In genomic region chr8:105607684-105608083, GRCm38 (mm10) we compare ENCODE assay signal across 8 mouse cellular contexts. TPM values are rescaled to one million over a fixed set of nuclear protein-coding genes. Genes with fewer than 3 reads are reported as not detected.
A peak's percentile ranks its signal among the peaks of the same experiment; 100 is the strongest.
DNase-seq lines count a peak whose midpoint lies in the region; ATAC-seq and TF ChIP-seq lines count a peak whose summit lies in the region.

No protein-coding gene starts in this region.

- H3K4me2 ChIP-seq in hindbrain, embryonic 12.5 days (replicated peaks), result no peak overlapping the region
- H3K4me2 ChIP-seq in kidney, postnatal 0 days (ENCODE audit: low read length), result peak overlapping the region; percentile 82; the same call in 1 of the 2 replicates

- peaks cover 38% of the 10 kb centered on the region for H3K4me1 ChIP-seq in hindbrain, embryonic 10.5 days (replicated peaks)
- peaks cover 26% of the 10 kb centered on the region for H3K4me1 ChIP-seq in hindbrain, embryonic 12.5 days
- peaks cover 82% of the 10 kb centered on the region for H3K4me1 ChIP-seq in G1E (ENCODE audit: insufficient read depth, low read depth, low read length)
- peaks cover 11% of the 10 kb centered on the region; the same call in 1 of the 2 replicates for H3K4me1 ChIP-seq in kidney, postnatal 0 days (replicated peaks; ENCODE audit: insufficient read depth, low read length)

- DNase-seq in hindbrain, embryonic 10.5 days (ENCODE audit: low spot score), result peak; percentile 35
- no peak for DNase-seq in G1E (ENCODE audit: low spot score)
- DNase-seq in embryo, embryonic 11 days, result peak; percentile 72
- no peak for DNase-seq in kidney, postnatal 0 days (ENCODE audit: low spot score)
- peak; percentile 69 for DNase-seq in mesoderm, embryonic 11.5 days (ENCODE audit: low read depth, low spot score)
- DNase-seq in Muller cell, postnatal 12 days (ENCODE audit: inconsistent ontology term), result no peak
- DNase-seq in layer of hippocampus, adult 9-10 months (ENCODE audit: low spot score), result no peak

- peaks cover 29% of the 10 kb centered on the region for H3K27me3 ChIP-seq in hindbrain, embryonic 10.5 days (ENCODE audit: insufficient read depth, poor library complexity, severe bottlenecking)
- peaks cover 24% of the 10 kb centered on the region for H3K27me3 ChIP-seq in hindbrain, embryonic 12.5 days
- no peaks in the 10 kb centered on the region for H3K27me3 ChIP-seq in G1E (ENCODE audit: insufficient read depth, low read length)
- no peaks in the 10 kb centered on the region for H3K27me3 ChIP-seq in kidney, postnatal 0 days (ENCODE audit: insufficient read depth, low read length)

- no peak for TF ChIP-seq CTCF in G1E (IDR thresholded peaks at IDR 0.05; ENCODE audit: low read depth, low read length)
- TF ChIP-seq CTCF in kidney, postnatal 0 days (IDR thresholded peaks at IDR 0.05; ENCODE audit: low read depth), result peak; percentile 66

- H3K9ac ChIP-seq in hindbrain, embryonic 12.5 days, result no peak overlapping the region
- H3K9ac ChIP-seq in kidney, postnatal 0 days (ENCODE audit: low read depth, low read length), result no peak overlapping the region

- H3K4me3 ChIP-seq in hindbrain, embryonic 10.5 days, result no peak overlapping the region
- no peak overlapping the region for H3K4me3 ChIP-seq in hindbrain, embryonic 12.5 days
- H3K4me3 ChIP-seq in G1E (ENCODE audit: low read depth, low read length), result peak overlapping the region; percentile 97; the same call in 1 of the 2 replicates
- no peak overlapping the region for H3K4me3 ChIP-seq in kidney, postnatal 0 days (replicated peaks; ENCODE audit: low read depth, low read length)

- 28% methylated on average over 4 of the region's 4 CpGs for WGBS in hindbrain, embryonic 10.5 days
- WGBS in hindbrain, embryonic 12.5 days, result 26% methylated on average over 4 of the region's 4 CpGs
- 33% methylated on average over 4 of the region's 4 CpGs for WGBS in kidney, postnatal 0 days

- no peaks in the 10 kb centered on the region for H3K9me3 ChIP-seq in hindbrain, embryonic 10.5 days
- H3K9me3 ChIP-seq in hindbrain, embryonic 12.5 days (replicated peaks), result no peaks in the 10 kb centered on the region
- no peaks in the 10 kb centered on the region for H3K9me3 ChIP-seq in G1E (replicated peaks)
- no peaks in the 10 kb centered on the region for H3K9me3 ChIP-seq in kidney, postnatal 0 days (replicated peaks; ENCODE audit: low read length)

- H3K27ac ChIP-seq in hindbrain, embryonic 10.5 days, result no peak overlapping the region
- no peak overlapping the region for H3K27ac ChIP-seq in hindbrain, embryonic 12.5 days
- peak overlapping the region; percentile 96 for H3K27ac ChIP-seq in kidney, postnatal 0 days

- no peak for ATAC-seq in hindbrain, embryonic 12.5 days (ENCODE audit: low FRiP score)
- no peak for ATAC-seq in G1E (ENCODE audit: extremely low read depth, insufficient number of reproducible peaks, low FRiP score, poor library complexity, severe bottlenecking)
- ATAC-seq in kidney, postnatal 0 days (replicated peaks; ENCODE audit: low FRiP score, low read depth), result no peak

- H3K36me3 ChIP-seq in hindbrain, embryonic 10.5 days, result peaks cover 7% of the 10 kb centered on the region; the same call in 1 of the 2 replicates
- no peaks in the 10 kb centered on the region for H3K36me3 ChIP-seq in hindbrain, embryonic 12.5 days
- peaks cover 53% of the 10 kb centered on the region for H3K36me3 ChIP-seq in G1E (replicated peaks)
- no peaks in the 10 kb centered on the region for H3K36me3 ChIP-seq in kidney, postnatal 0 days (ENCODE audit: insufficient read depth, low read length)

RNA-seq across cellular contexts. Expression of gene Ripor1, which starts 2.6 kb away (rescaled TPM):
- polyA plus RNA-seq in hindbrain, embryonic 10.5 days (2016; fragmentation: Nextera tagmentation; extraction: Ambion mirVana), result 17.7 and 23.7 TPM in 2 replicates
- 21.7 and 22.6 TPM in 2 replicates for polyA plus RNA-seq in hindbrain, embryonic 12.5 days (2016; fragmentation: Nextera tagmentation; extraction: Ambion mirVana)
- total RNA-seq in G1E (2014; fragmentation: Nextera tagmentation) (179 and 221 TPM in 2 replicates), G1E (2017) (8.0 and 11.0 TPM in 2 replicates)
- polyA plus RNA-seq in G1E (2012), result 141 and 150 TPM in 2 replicates
- polyA plus RNA-seq in kidney, postnatal 0 days (2015; fragmentation: Nextera tagmentation; extraction: Ambion mirVana), result 40.9 and 44.4 TPM in 2 replicates

RNA-seq across cellular contexts. Expression of gene Ctcf, which starts 28.7 kb away (rescaled TPM):
- 102 and 138 TPM in 2 replicates for polyA plus RNA-seq in hindbrain, embryonic 10.5 days (2016; fragmentation: Nextera tagmentation; extraction: Ambion mirVana)
- 132 and 139 TPM in 2 replicates for polyA plus RNA-seq in hindbrain, embryonic 12.5 days (2016; fragmentation: Nextera tagmentation; extraction: Ambion mirVana)
- total RNA-seq in G1E (2014; fragmentation: Nextera tagmentation) (97.8 and 133 TPM in 2 replicates), G1E (2017) (62.3 and 78.9 TPM in 2 replicates)
- polyA plus RNA-seq in G1E (2012), result 155 and 190 TPM in 2 replicates
- 85.5 and 89.4 TPM in 2 replicates for polyA plus RNA-seq in kidney, postnatal 0 days (2015; fragmentation: Nextera tagmentation; extraction: Ambion mirVana)

RNA-seq across cellular contexts. Expression of gene Agrp, which starts 29.5 kb away (rescaled TPM):
- polyA plus RNA-seq in hindbrain, embryonic 10.5 days (2016; fragmentation: Nextera tagmentation; extraction: Ambion mirVana), result 0.61 and 0.73 TPM in 2 replicates
- polyA plus RNA-seq in hindbrain, embryonic 12.5 days (2016; fragmentation: Nextera tagmentation; extraction: Ambion mirVana), result 1.3 TPM in 2 replicates
- total RNA-seq in G1E (2014; fragmentation: Nextera tagmentation), result not detected in 2 replicates
- not detected in 2 replicates for total RNA-seq in G1E (2017)
- polyA plus RNA-seq in G1E (2012), result 0.10 TPM in 1 of 2 replicates, not detected in the other
- 0.61 and 1.2 TPM in 2 replicates for polyA plus RNA-seq in kidney, postnatal 0 days (2015; fragmentation: Nextera tagmentation; extraction: Ambion mirVana)

RNA-seq across cellular contexts. Expression of gene Atp6v0d1, which starts 41.8 kb away (rescaled TPM):
- 90.8 and 119 TPM in 2 replicates for polyA plus RNA-seq in hindbrain, embryonic 10.5 days (2016; fragmentation: Nextera tagmentation; extraction: Ambion mirVana)
- 117 and 127 TPM in 2 replicates for polyA plus RNA-seq in hindbrain, embryonic 12.5 days (2016; fragmentation: Nextera tagmentation; extraction: Ambion mirVana)
- total RNA-seq in G1E (2014; fragmentation: Nextera tagmentation), result 151 and 178 TPM in 2 replicates
- total RNA-seq in G1E (2017), result 110 and 118 TPM in 2 replicates
- 30.0 and 37.0 TPM in 2 replicates for polyA plus RNA-seq in G1E (2012)
- polyA plus RNA-seq in kidney, postnatal 0 days (2015; fragmentation: Nextera tagmentation; extraction: Ambion mirVana), result 112 and 122 TPM in 2 replicates

Comparison
In these comparisons a context has a peak if more than half of its experiments do, and no peak if none do; other contexts are left out.
1. DNase-seq: peak in hindbrain, embryonic 10.5 days (single experiment), embryo, embryonic 11 days (single experiment) and mesoderm, embryonic 11.5 days (single experiment); none in G1E (single experiment), kidney, postnatal 0 days (single experiment), Muller cell, postnatal 12 days (single experiment) and layer of hippocampus, adult 9-10 months (single experiment).